ENCODE assay signal across 10 mouse cellular contexts in genomic region chr1:78818630-78819526, GRCm38 (mm10). TPM values are rescaled to one million over a fixed set of nuclear protein-coding genes. Genes with fewer than 3 reads are reported as not detected.
A peak's percentile ranks its signal among the peaks of the same experiment; 100 is the strongest.
DNase-seq lines count a peak whose midpoint lies in the region; ATAC-seq and TF ChIP-seq lines count a peak whose summit lies in the region.
"Had no signal": no experiment of that assay in that cellular context is flagged by ENCODE, and none has a peak within 500 bp of the region (broad histone marks: within the 10 kb centered on the region; RNA-seq: fewer than 3 reads in every experiment).

No protein-coding gene starts in this region.

- H3K27me3 ChIP-seq in liver, postnatal 0 days (ENCODE audit: insufficient read depth, low read length) = no peaks in the 10 kb centered on the region
- no peaks in the 10 kb centered on the region for H3K27me3 ChIP-seq in forebrain, postnatal 0 days (ENCODE audit: insufficient read depth, low read length)
- no peaks in the 10 kb centered on the region for H3K27me3 ChIP-seq in heart, embryonic 13.5 days (replicated peaks)
- H3K27me3 ChIP-seq in limb, embryonic 14.5 days (ENCODE audit: control insufficient read depth, insufficient read depth, low read length) = no peaks in the 10 kb centered on the region
- H3K27me3 ChIP-seq: liver, embryonic 12.5 days; Patski had no signal

- no peaks in the 10 kb centered on the region for H3K9me3 ChIP-seq in liver, postnatal 0 days (ENCODE audit: low read length)
- H3K9me3 ChIP-seq in forebrain, postnatal 0 days (ENCODE audit: low read length) = no peaks in the 10 kb centered on the region
- no peaks in the 10 kb centered on the region for H3K9me3 ChIP-seq in heart, embryonic 13.5 days
- no peaks in the 10 kb centered on the region for H3K9me3 ChIP-seq in limb, embryonic 14.5 days (ENCODE audit: control insufficient read depth, low read length)
- H3K9me3 ChIP-seq: liver, embryonic 12.5 days had no signal

- TF ChIP-seq EP300 in liver, postnatal 0 days (IDR thresholded peaks at IDR 0.05; ENCODE audit: low read depth) = no peak

- H3K4me2 ChIP-seq in liver, postnatal 0 days (ENCODE audit: low read depth, low read length) = no peak overlapping the region
- no peak overlapping the region for H3K4me2 ChIP-seq in forebrain, postnatal 0 days (ENCODE audit: low read depth)
- H3K4me2 ChIP-seq in heart, embryonic 13.5 days = peak overlapping the region; percentile 40
- peak overlapping the region; percentile 43 for H3K4me2 ChIP-seq in limb, embryonic 14.5 days (replicated peaks; ENCODE audit: low read depth, low read length, severe bottlenecking)
- H3K4me2 ChIP-seq: liver, embryonic 12.5 days had no signal

- H3K9ac ChIP-seq in liver, postnatal 0 days (replicated peaks) = no peak overlapping the region
- H3K9ac ChIP-seq in forebrain, postnatal 0 days = no peak overlapping the region
- H3K9ac ChIP-seq in heart, embryonic 13.5 days = peak overlapping the region; percentile 33; the same call in 1 of the 2 replicates
- H3K9ac ChIP-seq in limb, embryonic 14.5 days (ENCODE audit: low read depth, low read length, severe bottlenecking) = 0 out of 2 replicates have a peak overlapping the region, but pooled peaks have one; percentile 3
- H3K9ac ChIP-seq: liver, embryonic 12.5 days had no signal

- ATAC-seq in liver, postnatal 0 days = no peak
- ATAC-seq in forebrain, postnatal 0 days = peak; percentile 12; the same call in 1 of the 2 replicates
- no peak for ATAC-seq in heart, embryonic 13.5 days (ENCODE audit: extremely low read depth, insufficient number of reproducible peaks, low FRiP score, low TSS enrichment)
- ATAC-seq in limb, embryonic 14.5 days (ENCODE audit: low FRiP score, low read depth) = 0 out of 2 replicates have a peak, but pooled peaks have one; percentile 3
- ATAC-seq: liver, embryonic 12.5 days; Patski had no signal

- TF ChIP-seq CTCF in liver, postnatal 0 days (IDR thresholded peaks at IDR 0.05; ENCODE audit: low read depth) = no peak
- no peak for TF ChIP-seq CTCF in forebrain, postnatal 0 days (IDR thresholded peaks at IDR 0.05; ENCODE audit: low read depth)

- peak overlapping the region; percentile 34 for H3K27ac ChIP-seq in liver, postnatal 0 days (ENCODE audit: low read depth)
- H3K27ac ChIP-seq in forebrain, postnatal 0 days (ENCODE audit: low read depth, low read length) = no peak overlapping the region
- peak overlapping the region; percentile 84 for H3K27ac ChIP-seq in heart, embryonic 13.5 days (replicated peaks)
- peak overlapping the region; percentile 68 for H3K27ac ChIP-seq in limb, embryonic 14.5 days (replicated peaks; ENCODE audit: low read depth, low read length)
- H3K27ac ChIP-seq: liver, embryonic 12.5 days had no signal

- 51% methylated on average over 11 of the region's 11 CpGs for WGBS in liver, postnatal 0 days (ENCODE audit: insufficient replicate concordance)
- 54% methylated on average over 11 of the region's 11 CpGs for WGBS in forebrain, postnatal 0 days
- 46% methylated on average over 11 of the region's 11 CpGs for WGBS in heart, embryonic 13.5 days
- 44% methylated on average over 11 of the region's 11 CpGs for WGBS in limb, embryonic 14.5 days

- H3K36me3 ChIP-seq in liver, postnatal 0 days (replicated peaks; ENCODE audit: insufficient read depth, low read length) = no peaks in the 10 kb centered on the region
- H3K36me3 ChIP-seq in forebrain, postnatal 0 days (ENCODE audit: insufficient read depth) = no peaks in the 10 kb centered on the region
- H3K36me3 ChIP-seq in heart, embryonic 13.5 days = no peaks in the 10 kb centered on the region
- no peaks in the 10 kb centered on the region for H3K36me3 ChIP-seq in limb, embryonic 14.5 days (ENCODE audit: control insufficient read depth, insufficient read depth, low read length)
- H3K36me3 ChIP-seq: liver, embryonic 12.5 days had no signal

- DNase-seq in liver, postnatal 0 days = no peak
- DNase-seq in liver = no peak
- peak; percentile 32 for DNase-seq in forebrain, postnatal 0 days
- peak; percentile 23 for DNase-seq in limb, embryonic 14.5 days (ENCODE audit: low spot score)
- DNase-seq in right cerebral cortex, postnatal 36 days (ENCODE audit: low spot score in 2 of 2) = no peak
- DNase-seq in spleen, postnatal 4 days (ENCODE audit: low spot score in 2 of 2) = no peak

- no peaks in the 10 kb centered on the region for H3K4me1 ChIP-seq in liver, postnatal 0 days (ENCODE audit: insufficient read depth)
- H3K4me1 ChIP-seq in forebrain, postnatal 0 days (ENCODE audit: insufficient read depth) = peaks cover 5% of the 10 kb centered on the region; the same call in 1 of the 2 replicates
- peaks cover 45% of the 10 kb centered on the region for H3K4me1 ChIP-seq in heart, embryonic 13.5 days
- H3K4me1 ChIP-seq in limb, embryonic 14.5 days (ENCODE audit: control insufficient read depth, insufficient read depth, low read length) = peaks cover 67% of the 10 kb centered on the region
- H3K4me1 ChIP-seq: liver, embryonic 12.5 days had no signal

- TF ChIP-seq POLR2A in limb, embryonic 14.5 days (IDR thresholded peaks at IDR 0.05; ENCODE audit: borderline replicate concordance, extremely low read depth, insufficient read depth, insufficient read length) = no peak

- no peak overlapping the region for H3K4me3 ChIP-seq in liver, postnatal 0 days (ENCODE audit: low read depth, low read length)
- no peak overlapping the region for H3K4me3 ChIP-seq in forebrain, postnatal 0 days (ENCODE audit: low read depth, low read length)
- no peak overlapping the region for H3K4me3 ChIP-seq in heart, embryonic 13.5 days
- peak overlapping the region; percentile 27 for H3K4me3 ChIP-seq in limb, embryonic 14.5 days (replicated peaks; ENCODE audit: low read length)
- H3K4me3 ChIP-seq: liver, embryonic 12.5 days had no signal

RNA-seq across cellular contexts. Expression of gene Kcne4, which starts 2.3 kb away (rescaled TPM):
- 0.19 and 0.27 TPM in 2 replicates for polyA plus RNA-seq in liver, postnatal 0 days (2015; fragmentation: Nextera tagmentation; extraction: Ambion mirVana)
- 0.77 and 2.0 TPM in 2 replicates for total RNA-seq in forebrain, postnatal 0 days (2014; rRNA removed)
- 1.9 and 3.0 TPM in 2 replicates for polyA plus RNA-seq in forebrain, postnatal 0 days (2015; fragmentation: Nextera tagmentation; extraction: Ambion mirVana)
- polyA plus RNA-seq in heart, embryonic 13.5 days (2015; fragmentation: Nextera tagmentation; extraction: Ambion mirVana) = 4.1 and 4.2 TPM in 2 replicates
- polyA plus RNA-seq in limb, embryonic 14.5 days (2012; rRNA removed) = 9.0 TPM in 2 replicates
- 18.3 and 21.2 TPM in 2 replicates for polyA plus RNA-seq in limb, embryonic 14.5 days (2014; fragmentation: Nextera tagmentation; extraction: Ambion mirVana)
- total RNA-seq: neutrophil, adult 5-6 weeks had no signal

Comparison
In these comparisons a context has a peak if more than half of its experiments do, and no peak if none do; other contexts are left out.
1. ATAC-seq: peak in forebrain, postnatal 0 days (single experiment) and limb, embryonic 14.5 days (single experiment); none in liver, postnatal 0 days (single experiment) and heart, embryonic 13.5 days (single experiment).
2. DNase-seq: peak in forebrain, postnatal 0 days (single experiment) and limb, embryonic 14.5 days (single experiment); none in liver, postnatal 0 days (single experiment), liver (single experiment), right cerebral cortex, postnatal 36 days (0 of 2) and spleen, postnatal 4 days (0 of 2).
3. H3K4me2 ChIP-seq: peak in heart, embryonic 13.5 days (single experiment) and limb, embryonic 14.5 days (single experiment); none in liver, postnatal 0 days (single experiment) and forebrain, postnatal 0 days (single experiment).
4. H3K9ac ChIP-seq: peak in heart, embryonic 13.5 days (single experiment) and limb, embryonic 14.5 days (single experiment); none in liver, postnatal 0 days (single experiment) and forebrain, postnatal 0 days (single experiment).